Comparison of ENCODE assay signal across 10 mouse cellular contexts in the genomic region with DNA sequence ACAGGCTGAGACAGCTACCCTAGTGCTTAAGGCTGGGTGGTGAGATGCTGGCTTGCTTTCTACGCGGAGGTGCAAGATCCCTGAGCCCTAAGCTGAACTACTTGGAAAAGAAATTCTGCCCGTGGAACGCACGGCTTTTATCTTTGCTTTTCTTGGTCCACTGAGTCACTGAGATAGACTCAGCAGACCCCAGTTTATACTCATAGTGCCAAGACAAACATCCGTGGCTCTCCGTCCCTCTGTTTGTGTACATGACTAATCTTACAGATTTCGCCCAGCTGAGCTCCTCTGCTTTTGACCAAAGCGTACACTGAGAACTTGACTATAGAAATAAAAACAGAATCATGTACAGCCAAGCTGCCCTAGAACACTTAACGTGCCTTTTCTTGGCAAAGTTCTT.
DNase-seq lines count a peak whose midpoint lies in the region; ATAC-seq and TF ChIP-seq lines count a peak whose summit lies in the region.
"Had no signal": no experiment of that assay in that cellular context is flagged by ENCODE, and none has a peak within 500 bp of the region (broad histone marks: within the 10 kb centered on the region; RNA-seq: fewer than 3 reads in every experiment).

No protein-coding gene starts in this region.

- no peaks in the 10 kb centered on the region for H3K9me3 ChIP-seq in hindbrain, postnatal 0 days (ENCODE audit: low read length)
- no peaks in the 10 kb centered on the region for H3K9me3 ChIP-seq in hindbrain, embryonic 16.5 days (ENCODE audit: control insufficient read depth, low read length)
- H3K9me3 ChIP-seq in limb, embryonic 15.5 days = no peaks in the 10 kb centered on the region
- H3K9me3 ChIP-seq: G1E; midbrain, embryonic 15.5 days had no signal

- H3K36me3 ChIP-seq in hindbrain, postnatal 0 days (ENCODE audit: insufficient read depth, low read length) = no peaks in the 10 kb centered on the region
- H3K36me3 ChIP-seq in hindbrain, embryonic 16.5 days (ENCODE audit: control insufficient read depth, insufficient read depth, low read length) = no peaks in the 10 kb centered on the region
- no peaks in the 10 kb centered on the region for H3K36me3 ChIP-seq in thymus, adult 2 months (ENCODE audit: control insufficient read depth, insufficient read depth, low read length)
- no peaks in the 10 kb centered on the region for H3K36me3 ChIP-seq in limb, embryonic 15.5 days
- H3K36me3 ChIP-seq: G1E; midbrain, embryonic 15.5 days had no signal

- H3K4me2 ChIP-seq in hindbrain, postnatal 0 days (ENCODE audit: low read depth, low read length) = peak overlapping the region; percentile 70
- H3K4me2 ChIP-seq in hindbrain, embryonic 16.5 days (ENCODE audit: low read length) = no peak overlapping the region; the same call in 1 of the 2 replicates
- peak overlapping the region; percentile 52 for H3K4me2 ChIP-seq in limb, embryonic 15.5 days

- H3K9ac ChIP-seq in hindbrain, postnatal 0 days (replicated peaks; ENCODE audit: low read length) = no peak overlapping the region
- H3K9ac ChIP-seq in hindbrain, embryonic 16.5 days (ENCODE audit: low read depth, low read length) = no peak overlapping the region
- H3K9ac ChIP-seq in limb, embryonic 15.5 days = no peak overlapping the region

- H3K4me1 ChIP-seq in hindbrain, postnatal 0 days (ENCODE audit: insufficient read depth, low read length) = no peaks in the 10 kb centered on the region; the same call in 1 of the 2 replicates
- H3K4me1 ChIP-seq in hindbrain, embryonic 16.5 days (ENCODE audit: control insufficient read depth, insufficient read depth, low read depth, low read length) = peaks cover 7% of the 10 kb centered on the region
- H3K4me1 ChIP-seq in thymus, adult 2 months (replicated peaks; ENCODE audit: control insufficient read depth, insufficient read depth, low read length) = no peaks in the 10 kb centered on the region
- H3K4me1 ChIP-seq in limb, embryonic 15.5 days = peaks cover 4% of the 10 kb centered on the region; the same call in 1 of the 2 replicates

- no peak for ATAC-seq in hindbrain, postnatal 0 days
- no peak for ATAC-seq in hindbrain, embryonic 16.5 days
- no peak for ATAC-seq in limb, embryonic 15.5 days (ENCODE audit: insufficient number of reproducible peaks, low FRiP score, low TSS enrichment, low read depth)
- no peak for ATAC-seq in erythroid progenitor cell, adult 5-6 weeks (replicated peaks; ENCODE audit: low FRiP score, poor library complexity, severe bottlenecking)

- no peaks in the 10 kb centered on the region for H3K27me3 ChIP-seq in hindbrain, postnatal 0 days (ENCODE audit: insufficient read depth, low read length)
- H3K27me3 ChIP-seq in hindbrain, embryonic 16.5 days (replicated peaks; ENCODE audit: control insufficient read depth, insufficient read depth, low read length) = no peaks in the 10 kb centered on the region
- H3K27me3 ChIP-seq in thymus, adult 2 months (ENCODE audit: control insufficient read depth, insufficient read depth, low read length) = no peaks in the 10 kb centered on the region
- H3K27me3 ChIP-seq in limb, embryonic 15.5 days = no peaks in the 10 kb centered on the region

- no peak overlapping the region for H3K27ac ChIP-seq in hindbrain, postnatal 0 days
- H3K27ac ChIP-seq in hindbrain, embryonic 16.5 days (ENCODE audit: low read depth, low read length) = no peak overlapping the region
- peak overlapping the region; percentile 34; the same call in 1 of the 2 replicates for H3K27ac ChIP-seq in thymus, adult 2 months (ENCODE audit: control insufficient read depth, insufficient read depth, low read length)
- no peak overlapping the region for H3K27ac ChIP-seq in limb, embryonic 15.5 days
- H3K27ac ChIP-seq: midbrain, embryonic 15.5 days had no signal

- TF ChIP-seq CTCF in hindbrain, postnatal 0 days (IDR thresholded peaks at IDR 0.05; ENCODE audit: low read depth) = no peak
- no peak for TF ChIP-seq CTCF in thymus, adult 2 months (IDR thresholded peaks at IDR 0.05; ENCODE audit: borderline replicate concordance, control insufficient read depth, extremely low read depth, insufficient read depth, low read length, poor library complexity)

- no peak overlapping the region for H3K4me3 ChIP-seq in hindbrain, postnatal 0 days (ENCODE audit: low read length)
- no peak overlapping the region for H3K4me3 ChIP-seq in hindbrain, embryonic 16.5 days (ENCODE audit: low read length)
- no peak overlapping the region for H3K4me3 ChIP-seq in thymus, adult 2 months (ENCODE audit: control insufficient read depth, insufficient read depth, low read length)
- no peak overlapping the region for H3K4me3 ChIP-seq in limb, embryonic 15.5 days

- WGBS in hindbrain, postnatal 0 days = 76% methylated on average over 10 of the region's 10 CpGs
- 81% methylated on average over 10 of the region's 10 CpGs for WGBS in hindbrain, embryonic 16.5 days
- WGBS in thymus, adult 2 months = 72% methylated on average over 10 of the region's 10 CpGs
- 73% methylated on average over 10 of the region's 10 CpGs for WGBS in limb, embryonic 15.5 days

- no peak for DNase-seq in hindbrain, postnatal 0 days (ENCODE audit: low spot score)
- DNase-seq in thymus, adult 2 months = no peak
- DNase-seq in thymus, postnatal 4 days = no peak
- no peak for DNase-seq in cerebellum, postnatal 10 days
- no peak for DNase-seq in cerebellum, postnatal 36 days

- no peak for TF ChIP-seq POLR2A in thymus, adult 2 months (IDR thresholded peaks at IDR 0.05; ENCODE audit: control insufficient read depth, extremely low read depth, insufficient read depth, low read length, poor library complexity)
